Mouse (Mus musculus) MEL (cell line): ENCODE data around the gene Dpp4.

ENCODE experiments used
- CHD1 ChIP-seq: IDR thresholded peaks from 2 replicates; pipeline ENCODE4 v1.6.1; 2012; ENCODE audit warnings: low read depth, mild to moderate bottlenecking, inconsistent platforms, low read length, improper control_type of control experiment
- CTCF ChIP-seq, 3 experiments: IDR thresholded peaks in 2 of 3; conservative IDR thresholded peaks in 1 of 3; 2 replicates each; pipeline ENCODE4 v1.5.1; 2011 to 2012; ENCODE audit warnings: low read length in 3 of 3, low read depth in 2 of 3, mild to moderate bottlenecking in 2 of 3, improper control_type of control experiment in 1 of 3, inconsistent platforms in 1 of 3, mixed read lengths in 1 of 3, moderate library complexity in 1 of 3; ENCODE audit not compliant: control insufficient read depth in 1 of 3, insufficient read depth in 1 of 3, poor library complexity in 1 of 3, severe bottlenecking in 1 of 3
- E2F4 ChIP-seq: IDR thresholded peaks from 2 replicates; pipeline ENCODE4 v1.6.1; 2011; ENCODE audit warnings: low read depth, low read length, improper control_type of control experiment, borderline replicate concordance
- ELF1 ChIP-seq: IDR thresholded peaks from 2 replicates; pipeline ENCODE4 v1.6.1; 2014; ENCODE audit warnings: low read depth, mild to moderate bottlenecking, inconsistent platforms, low read length, improper control_type of control experiment, moderate library complexity
- EP300 ChIP-seq, 2 experiments: IDR thresholded peaks; 2 replicates each; pipeline ENCODE4 v1.6.1; 2011; ENCODE audit warnings: improper control_type of control experiment in 2 of 2, low read length in 2 of 2, low read depth in 1 of 2, mild to moderate bottlenecking in 1 of 2
- HCFC1 ChIP-seq: IDR thresholded peaks from 2 replicates; pipeline ENCODE4 v1.6.1; 2012; ENCODE audit warnings: low read depth, mild to moderate bottlenecking, inconsistent platforms, low read length, improper control_type of control experiment, moderate library complexity
- POLR2A ChIP-seq, 2 experiments: IDR thresholded peaks; 2 replicates each; pipeline ENCODE4 v1.6.1; 2011 to 2012; ENCODE audit warnings: low read length in 2 of 2, mild to moderate bottlenecking in 2 of 2, control low read depth in 1 of 2, improper control_type of control experiment in 1 of 2, low read depth in 1 of 2, moderate library complexity in 1 of 2; ENCODE audit not compliant: control insufficient read depth in 1 of 2, insufficient read depth in 1 of 2, poor library complexity in 1 of 2
- POLR2AphosphoS5 ChIP-seq: IDR thresholded peaks from 2 replicates; pipeline ENCODE4 v1.6.1; 2012; ENCODE audit warnings: low read depth, borderline replicate concordance, mild to moderate bottlenecking, inconsistent platforms, low read length, moderate library complexity, mixed read lengths
- SIN3A ChIP-seq: IDR thresholded peaks from 2 replicates; pipeline ENCODE4 v1.6.1; 2012; ENCODE audit warnings: low read length, improper control_type of control experiment, inconsistent platforms
- SMC3 ChIP-seq: IDR thresholded peaks from 2 replicates; pipeline ENCODE4 v1.6.1; 2011; ENCODE audit warnings: low read depth, low read length, improper control_type of control experiment
- TCF12 ChIP-seq: IDR thresholded peaks from 2 replicates; pipeline ENCODE4 v1.6.1; 2014; ENCODE audit warnings: low read depth, mild to moderate bottlenecking, inconsistent platforms, low read length, improper control_type of control experiment, moderate library complexity
- USF2 ChIP-seq, 2 experiments: IDR thresholded peaks; 2 replicates each; pipeline ENCODE4 v1.6.1; 2011 to 2012; ENCODE audit warnings: improper control_type of control experiment in 2 of 2, low read length in 2 of 2, borderline replicate concordance in 1 of 2, inconsistent platforms in 1 of 2, low read depth in 1 of 2, mild to moderate bottlenecking in 1 of 2; ENCODE audit not compliant: insufficient read depth in 1 of 2

DNA sequence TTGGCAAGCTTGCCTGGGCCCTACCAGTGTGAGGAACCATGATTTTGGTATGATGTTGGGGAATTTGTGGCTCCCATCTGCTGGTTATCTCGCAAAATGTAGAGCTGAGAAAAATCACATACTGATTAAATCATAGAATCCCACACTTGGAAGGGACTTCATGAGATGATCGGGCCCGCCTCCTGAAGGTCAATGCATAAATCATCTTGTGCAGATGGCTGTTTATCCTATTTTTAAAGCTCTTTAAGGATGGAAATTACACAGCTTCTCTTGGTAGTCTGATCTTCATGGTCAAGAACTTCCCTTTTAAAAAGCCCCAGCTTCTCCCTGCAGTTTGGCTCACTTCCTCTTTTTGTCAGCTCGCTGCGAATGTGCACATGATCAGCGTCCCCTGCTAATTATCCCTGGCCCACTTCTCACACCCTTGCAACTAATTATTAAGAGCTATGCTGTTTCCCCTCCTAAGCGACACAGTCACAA, 48.2 kb upstream of the Dpp4 start:
- TF ChIP-seq CTCF (IDR thresholded peaks at IDR 0.05 in 2 of 3, conservative IDR thresholded peaks at IDR 0.05 in 1 of 3; ENCODE audit: control insufficient read depth in 1 of 3, insufficient read depth in 1 of 3, low read depth in 2 of 3, low read length in 3 of 3, poor library complexity in 1 of 3, severe bottlenecking in 1 of 3): no peak
- TF ChIP-seq HCFC1: 0 out of 2 replicates have a peak, but pooled peaks have one; percentile 6
- TF ChIP-seq POLR2AphosphoS5: no peak
- peak; percentile 47 to 83 for TF ChIP-seq EP300 (IDR thresholded peaks at IDR 0.05; ENCODE audit: low read depth in 1 of 2, low read length in 2 of 2)
- TF ChIP-seq POLR2A (IDR thresholded peaks at IDR 0.05; ENCODE audit: control insufficient read depth in 1 of 2, insufficient read depth in 1 of 2, low read depth in 1 of 2, low read length in 2 of 2, poor library complexity in 1 of 2): peak in 1 of 2 experiments; percentile 31; a peak in 1 of 4 replicates
- TF ChIP-seq ELF1: no peak
- TF ChIP-seq TCF12: peak; percentile 52
- no peak for TF ChIP-seq E2F4
- peak; percentile 63; the same call in 1 of the 2 replicates for TF ChIP-seq SIN3A
- TF ChIP-seq USF2 (IDR thresholded peaks at IDR 0.05; ENCODE audit: borderline replicate concordance in 1 of 2, insufficient read depth in 1 of 2, low read depth in 1 of 2, low read length in 2 of 2): no peak
- TF ChIP-seq CHD1: no peak
- TF ChIP-seq SMC3: peak; percentile 42
